Mouse (Mus musculus) adrenal gland, adult (tissue): ENCODE data around the gene Lmf2.

Experiments
- DNase-seq, 2 experiments: peaks; one replicate each; pipeline ENCODE4 v3.0.0; 2022 to 2023; ENCODE audit warnings: low spot score in 1 of 2; ENCODE audit not compliant: inconsistent age in 2 of 2

The Lmf2 gene

DNA sequence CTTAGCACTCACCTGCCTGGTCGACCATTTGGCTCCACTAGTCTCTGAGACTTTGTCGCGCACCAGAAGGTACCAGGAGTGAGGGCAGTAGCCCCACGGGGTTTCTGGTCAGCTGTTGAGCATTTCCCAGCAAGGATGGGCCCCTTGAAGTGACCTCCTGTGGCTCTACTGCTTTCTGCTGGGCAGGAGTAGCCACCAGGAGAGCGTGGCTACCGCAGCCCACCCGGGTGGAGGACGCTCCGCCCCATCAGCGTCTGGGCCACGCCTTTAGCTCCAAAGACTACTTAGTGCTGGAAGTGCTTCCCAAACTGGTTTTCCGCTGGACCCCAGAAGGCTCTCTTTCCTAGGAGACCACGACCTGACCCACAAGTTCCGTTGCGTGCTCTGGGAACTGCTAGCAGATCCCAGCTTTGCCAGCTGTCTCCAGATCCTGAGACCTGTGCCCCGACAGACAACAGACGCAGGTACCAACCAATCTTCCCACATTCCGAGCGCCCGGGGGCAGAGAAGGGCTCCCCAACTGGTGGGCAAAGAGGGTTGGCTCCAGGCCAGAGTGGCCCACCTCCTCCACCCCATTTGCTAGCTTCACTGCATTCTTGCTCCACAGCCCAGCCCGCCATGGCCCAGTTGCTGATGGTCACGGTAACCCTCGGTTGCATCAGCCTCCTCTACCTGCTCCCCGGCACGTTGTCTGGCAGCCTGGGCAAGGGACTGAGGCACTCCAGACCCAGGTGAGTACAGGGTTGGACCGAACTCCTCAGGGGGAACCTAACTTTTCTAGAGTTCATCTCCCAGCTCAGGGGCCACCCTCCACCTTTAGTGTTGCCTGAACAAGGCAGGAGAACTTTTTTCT is 32.6 kb downstream of the Lmf2 start, which contains the start of gene Adm2:
Adm2 (plus strand) TSS at position 51 of the 853 bp plus-strand sequence.
- DNase-seq = no peak

GRCm38 (mm10) chr15:89321264-89321663 is 34.2 kb downstream of the Lmf2 start:
- DNase-seq = no peak

- peak; percentile 23 to 50 for DNase-seq
Measured at GRCm38 (mm10) chr15:89316146-89316545, 39.3 kb downstream of the Lmf2 start.

- peak; percentile 99 for DNase-seq
Measured at GRCm38 (mm10) chr15:89315190-89315731, 40.2 kb downstream of the Lmf2 start, which contains the start of gene Sbf1. Gene Sbf1 (minus strand): TSS chr15:89315311.

DNA sequence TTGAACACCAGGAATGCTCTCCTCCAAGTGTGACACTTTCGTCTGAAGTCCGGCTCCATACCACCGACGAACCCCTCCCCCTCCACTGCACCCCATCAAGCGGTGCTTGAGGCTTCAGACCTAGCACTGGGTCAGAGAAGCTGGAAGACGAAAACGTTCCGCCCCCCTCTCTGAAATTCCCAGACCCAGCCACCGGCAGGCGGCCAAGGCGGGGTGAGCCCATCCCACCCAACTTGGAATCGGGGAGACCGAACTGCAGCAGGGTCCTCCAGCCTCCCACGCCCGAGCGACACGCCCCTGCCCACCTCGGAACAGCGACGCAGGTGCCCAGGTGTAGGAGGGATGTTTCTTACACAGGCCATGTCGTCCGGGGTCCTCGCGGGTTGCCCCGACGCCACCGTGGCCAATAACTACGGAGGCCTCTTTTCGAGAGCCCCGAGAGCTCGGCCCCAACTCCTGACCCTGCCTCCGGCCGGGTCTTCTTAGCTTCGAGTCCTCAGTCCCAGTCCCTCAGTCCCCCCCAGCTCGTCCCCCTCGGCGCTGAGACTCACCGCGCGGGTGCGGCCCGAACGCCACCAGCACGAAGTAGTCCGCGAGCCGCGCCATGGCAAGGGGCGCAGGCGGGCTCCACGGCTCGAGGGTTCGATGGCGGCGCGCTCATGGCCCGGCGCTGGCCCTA is 40.8 kb downstream of the Lmf2 start:
- DNase-seq = peak in 1 of 2 experiments; percentile 70

GRCm38 (mm10) chr15:89314107-89314506 is 41.4 kb downstream of the Lmf2 start:
- peak in 1 of 2 experiments; percentile 52 for DNase-seq

DNA sequence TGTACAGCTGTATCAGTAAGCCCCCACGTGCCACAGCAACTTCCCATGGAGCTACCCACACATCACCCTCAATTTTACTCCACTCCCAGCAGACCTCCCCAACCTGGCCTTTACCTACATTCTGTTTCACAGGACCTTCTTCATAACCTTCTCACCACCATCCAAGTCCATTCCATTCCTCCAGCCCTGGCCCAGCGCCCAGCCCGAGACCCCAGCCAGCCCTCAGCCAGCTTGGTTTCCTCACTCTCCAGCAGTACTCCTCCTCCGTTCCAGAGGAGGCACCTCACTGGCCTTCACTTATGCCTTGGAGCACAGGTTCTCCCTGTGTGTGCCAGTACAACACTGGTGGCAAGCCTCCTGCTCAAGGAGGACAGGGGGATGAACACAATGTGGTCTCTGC is 42.1 kb downstream of the Lmf2 start:
- DNase-seq = peak; percentile 21 to 40

DNA sequence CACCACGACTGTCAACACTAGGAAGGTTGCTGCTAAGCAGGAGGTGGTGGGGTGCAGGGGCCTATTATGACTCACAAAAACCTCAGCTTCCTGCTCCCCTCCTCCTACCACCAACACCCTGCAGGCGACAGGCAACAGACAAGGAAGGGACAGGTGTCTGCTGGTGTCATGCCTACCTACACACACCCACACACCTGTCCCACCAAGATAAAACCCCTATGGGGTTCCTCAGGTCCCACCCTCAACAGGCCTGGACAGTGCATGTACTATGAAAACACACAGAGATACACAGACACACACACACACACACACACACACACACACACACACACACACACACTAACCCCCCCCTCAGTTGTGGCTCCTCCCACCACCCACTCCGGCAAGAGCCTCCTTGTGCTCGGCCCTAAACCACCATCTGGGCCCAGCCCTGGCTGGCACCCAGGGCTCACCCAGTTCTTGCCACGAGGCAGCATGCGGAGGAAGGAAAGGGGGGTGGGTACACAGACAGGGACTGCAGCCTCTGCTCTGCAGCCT is 45.4 kb downstream of the Lmf2 start:
- DNase-seq = peak; percentile 17 to 27

- DNase-seq = peak in 1 of 2 experiments; percentile 5
Measured at GRCm38 (mm10) chr15:89308406-89309139, 46.9 kb downstream of the Lmf2 start.

DNA sequence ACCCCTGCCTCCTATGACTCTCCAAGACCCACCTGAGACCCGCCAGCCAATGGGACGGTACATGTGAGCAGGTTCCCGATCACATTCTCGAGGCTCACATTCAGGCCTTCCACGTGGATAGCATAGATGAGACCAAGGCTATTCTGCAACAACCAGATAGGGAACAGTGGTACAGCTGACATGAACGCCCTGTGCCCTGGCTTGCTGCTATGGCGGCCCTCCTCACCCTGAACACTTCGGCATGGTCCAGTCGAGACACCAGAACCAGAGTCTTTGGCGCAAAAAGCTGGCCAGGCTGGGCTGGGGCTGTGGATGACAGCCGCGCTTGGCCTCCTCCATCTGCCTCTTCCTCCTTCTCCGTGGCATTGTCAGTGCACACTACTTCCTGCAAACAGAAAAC is 48.0 kb downstream of the Lmf2 start:
- peak in 1 of 2 experiments; percentile 5 for DNase-seq

DNA sequence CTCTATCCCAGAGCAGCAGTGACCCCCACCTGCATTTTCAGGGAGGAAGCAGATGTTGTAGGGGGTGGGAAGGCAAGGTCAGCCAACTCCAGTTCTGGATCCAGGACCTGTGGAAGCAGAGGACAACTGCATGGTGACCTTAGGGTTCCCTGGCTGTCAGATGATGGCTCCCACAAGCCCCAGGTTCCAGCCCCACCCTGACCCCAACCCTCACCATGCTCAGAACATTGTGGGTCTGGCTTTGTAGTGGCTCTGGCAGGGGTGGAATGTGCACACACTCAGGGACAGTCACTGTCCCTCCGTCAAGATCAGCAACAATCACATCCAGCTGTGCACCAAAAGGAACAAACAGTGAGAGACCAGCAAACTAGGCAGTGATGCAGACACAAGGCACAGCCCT is 49.5 kb downstream of the Lmf2 start:
- DNase-seq = no peak
